Mouse (Mus musculus) CH12.LX (cell line): ENCODE results near the gene Neu2. TPM values are rescaled to one million over a fixed set of nuclear protein-coding genes. Genes with fewer than 3 reads are reported as not detected.

ENCODE experiments used
- DNase-seq: peaks from one replicate; pipeline ENCODE4 v3.0.0-alpha.2; 2013; ENCODE audit errors: extremely low read depth
- H3K27ac ChIP-seq: 2 replicates; pipeline ENCODE4 v1.5.1; 2012; ENCODE audit warnings: low read depth, mild to moderate bottlenecking, control low read depth, moderate library complexity; ENCODE audit not compliant: insufficient read depth
- H3K27me3 ChIP-seq: replicated peaks from 2 replicates; pipeline ENCODE3; 2012; ENCODE audit warnings: inconsistent platforms
- H3K36me3 ChIP-seq, 2 experiments: replicated peaks in 1 of 2; 2 replicates each; pipeline versions ENCODE3 to v1.6.1; 2012; ENCODE audit warnings: inconsistent platforms in 1 of 2, low read length in 1 of 2, mild to moderate bottlenecking in 1 of 2, mixed read lengths in 1 of 2, moderate library complexity in 1 of 2; ENCODE audit not compliant: control insufficient read depth in 1 of 2, insufficient read depth in 1 of 2
- H3K4me1 ChIP-seq, 2 experiments: 2 replicates each; pipeline ENCODE4 v1.6.1; 2012; ENCODE audit warnings: inconsistent platforms in 1 of 2, moderate library complexity in 1 of 2; ENCODE audit not compliant: insufficient read depth in 2 of 2, control insufficient read depth in 1 of 2
- H3K4me2 ChIP-seq: 2 replicates; pipeline ENCODE4 v1.6.1; 2012; ENCODE audit warnings: low read depth, mild to moderate bottlenecking, control low read depth; ENCODE audit not compliant: poor library complexity, insufficient read depth, severe bottlenecking
- H3K4me3 ChIP-seq, 3 experiments: fragments of 150-350 bp in 1 of 3; sonication (generic) in 1 of 3; replicated peaks in 1 of 3; 2 replicates each; pipeline versions ENCODE3 to v1.5.1; 2011 to 2012; ENCODE audit warnings: low read depth in 2 of 3, low read length in 2 of 3, mild to moderate bottlenecking in 2 of 3, moderate library complexity in 2 of 3, control low read depth in 1 of 3, improper control_type of control experiment in 1 of 3, inconsistent platforms in 1 of 3, mixed read lengths in 1 of 3; ENCODE audit not compliant: poor library complexity in 1 of 3
- H3K79me2 ChIP-seq: replicated peaks from 2 replicates; pipeline ENCODE4 v1.6.1; 2012; ENCODE audit warnings: mild to moderate bottlenecking, moderate library complexity; ENCODE audit not compliant: control insufficient read depth, poor library complexity, insufficient read depth, severe bottlenecking; ENCODE audit errors: extremely low read depth
- H3K9ac ChIP-seq: 2 replicates; pipeline ENCODE4 v1.6.1; 2012; ENCODE audit warnings: low read depth, mild to moderate bottlenecking, control low read depth, moderate library complexity; ENCODE audit not compliant: insufficient read depth
- H3K9me3 ChIP-seq: replicated peaks from 2 replicates; pipeline ENCODE3; 2012; ENCODE audit warnings: low read length, inconsistent platforms, mixed read lengths
- BHLHE40 ChIP-seq: IDR thresholded peaks from 2 replicates; pipeline ENCODE4 v1.6.1; 2011; ENCODE audit warnings: mild to moderate bottlenecking, low read depth, low read length, improper control_type of control experiment
- CHD1 ChIP-seq: IDR thresholded peaks from 2 replicates; pipeline ENCODE4 v1.6.1; 2012; ENCODE audit warnings: low read depth, low read length, improper control_type of control experiment, inconsistent platforms
- CHD2 ChIP-seq: IDR thresholded peaks from 2 replicates; pipeline ENCODE4 v1.6.1; 2011; ENCODE audit warnings: low read length, improper control_type of control experiment
- ELF1 ChIP-seq: IDR thresholded peaks from 2 replicates; pipeline ENCODE4 v1.6.1; 2014; ENCODE audit warnings: low read depth, mild to moderate bottlenecking, inconsistent platforms, low read length, improper control_type of control experiment
- ETS1 ChIP-seq: conservative IDR thresholded peaks from 2 replicates; pipeline ENCODE4 v1.6.1; 2012; ENCODE audit warnings: low read depth, mild to moderate bottlenecking, inconsistent platforms, low read length, improper control_type of control experiment, moderate library complexity
- HCFC1 ChIP-seq: IDR thresholded peaks from 2 replicates; pipeline ENCODE4 v1.6.1; 2012; ENCODE audit warnings: low read depth, mild to moderate bottlenecking, inconsistent platforms, low read length, improper control_type of control experiment
- JUN ChIP-seq: IDR thresholded peaks from 2 replicates; pipeline ENCODE4 v1.6.1; 2011; ENCODE audit warnings: low read depth, mild to moderate bottlenecking, low read length, improper control_type of control experiment, moderate library complexity; ENCODE audit not compliant: insufficient read depth
- KAT2A ChIP-seq: IDR thresholded peaks from 2 replicates; pipeline ENCODE4 v1.6.1; 2012; ENCODE audit warnings: low read length, improper control_type of control experiment, inconsistent platforms; ENCODE audit not compliant: insufficient replicate concordance
- MAFK ChIP-seq: IDR thresholded peaks from 2 replicates; pipeline ENCODE4 v1.6.1; 2011; ENCODE audit warnings: low read length, improper control_type of control experiment; ENCODE audit not compliant: insufficient replicate concordance
- MAX ChIP-seq: IDR thresholded peaks from 2 replicates; pipeline ENCODE4 v1.6.1; 2011; ENCODE audit warnings: low read length, improper control_type of control experiment
- MAZ ChIP-seq: IDR thresholded peaks from 2 replicates; pipeline ENCODE4 v1.6.1; 2012; ENCODE audit warnings: low read depth, mild to moderate bottlenecking, inconsistent platforms, low read length, improper control_type of control experiment, moderate library complexity
- MEF2A ChIP-seq: IDR thresholded peaks from 2 replicates; pipeline ENCODE4 v1.6.1; 2014; ENCODE audit warnings: low read depth, mild to moderate bottlenecking, inconsistent platforms, low read length, improper control_type of control experiment, borderline replicate concordance
- MXI1 ChIP-seq: IDR thresholded peaks from 2 replicates; pipeline ENCODE4 v1.6.1; 2011; ENCODE audit warnings: mild to moderate bottlenecking, low read depth, low read length, improper control_type of control experiment
- NRF1 ChIP-seq: IDR thresholded peaks from 2 replicates; pipeline ENCODE4 v1.6.1; 2014; ENCODE audit warnings: low read depth, mild to moderate bottlenecking, inconsistent platforms, low read length, improper control_type of control experiment, moderate library complexity
- PAX5 ChIP-seq: IDR thresholded peaks from 2 replicates; pipeline ENCODE4 v1.6.1; 2012; ENCODE audit warnings: low read length, inconsistent platforms, mixed read lengths
- POLR2A ChIP-seq: IDR thresholded peaks from 2 replicates; pipeline ENCODE4 v1.6.1; 2011; ENCODE audit warnings: low read depth, mild to moderate bottlenecking, improper control_type of control experiment, low read length
- SIN3A ChIP-seq: IDR thresholded peaks from 2 replicates; pipeline ENCODE4 v1.6.1; 2012; ENCODE audit warnings: low read length, improper control_type of control experiment, inconsistent platforms
- SMC3 ChIP-seq: IDR thresholded peaks from 2 replicates; pipeline ENCODE4 v1.6.1; 2011; ENCODE audit warnings: low read depth, low read length, improper control_type of control experiment
- TBP ChIP-seq: conservative IDR thresholded peaks from 2 replicates; pipeline ENCODE4 v1.6.1; 2011; ENCODE audit warnings: low read depth, low read length, improper control_type of control experiment
- UBTF ChIP-seq: IDR thresholded peaks from 2 replicates; pipeline ENCODE4 v1.6.1; 2012; ENCODE audit warnings: low read depth, mild to moderate bottlenecking, inconsistent platforms, low read length, improper control_type of control experiment, moderate library complexity
- USF1 ChIP-seq: IDR thresholded peaks from 2 replicates; pipeline ENCODE4 v1.6.1; 2014; ENCODE audit warnings: low read depth, mild to moderate bottlenecking, inconsistent platforms, low read length, improper control_type of control experiment
- USF2 ChIP-seq: conservative IDR thresholded peaks from 2 replicates; pipeline ENCODE4 v1.6.1; 2011; ENCODE audit warnings: low read depth, low read length, improper control_type of control experiment
- ZC3H11A ChIP-seq: IDR thresholded peaks from 2 replicates; pipeline ENCODE4 v1.6.1; 2012; ENCODE audit warnings: low read depth, mild to moderate bottlenecking, inconsistent platforms, low read length, improper control_type of control experiment
- ZKSCAN1 ChIP-seq: IDR thresholded peaks from 2 replicates; pipeline ENCODE4 v1.6.1; 2012; ENCODE audit warnings: low read depth, inconsistent platforms, low read length, improper control_type of control experiment, borderline replicate concordance
- ZMIZ1 ChIP-seq: IDR thresholded peaks from 2 replicates; pipeline ENCODE4 v1.6.1; 2012; ENCODE audit warnings: low read depth, mild to moderate bottlenecking, inconsistent platforms, low read length, improper control_type of control experiment
- ZNF384 ChIP-seq: IDR thresholded peaks from 2 replicates; pipeline ENCODE4 v1.6.1; 2012; ENCODE audit warnings: low read depth, low read length, improper control_type of control experiment, inconsistent platforms
- dilution Hi-C: fragments of 300-500 bp; cut with MboI; formaldehyde crosslinking; loops from 2 replicates; pipeline ENCODE4 v1.14.3; 2020; ENCODE audit warnings: low sequenced_read_pairs; ENCODE audit not compliant: extremely low pct_unique_long_range_greater_than_20kb, extremely low pct_ligation_motif_present
- in situ Hi-C: fragments of 300-500 bp; cut with MboI; formaldehyde crosslinking; loops from 3 replicates; pipeline ENCODE4 v1.14.3; 2019; ENCODE audit warnings: low sequenced_read_pairs, low pct_ligation_motif_present, low pct_unique_long_range_greater_than_20kb, mixed read lengths
- polyA plus RNA-seq: library from polyadenylated mRNA; unstranded; fragments of >175 nt; gene quantifications from 2 replicates; pipeline ENCODE4 v1.2.1, GENCODE M21; 2012; ENCODE audit warnings: low read depth; ENCODE audit not compliant: insufficient read length
- total RNA-seq, 2 experiments: library from RNA; depleted of rRNA; stranded (reverse); fragments of 300-350 nt in 1 of 2; fragments of >200 nt in 1 of 2; gene quantifications; 2 replicates each; pipeline ENCODE4 v1.2.3; 2012 to 2014

Neu2 gene
- total and polyA plus RNA-seq, 3 experiments: not detected

DNA sequence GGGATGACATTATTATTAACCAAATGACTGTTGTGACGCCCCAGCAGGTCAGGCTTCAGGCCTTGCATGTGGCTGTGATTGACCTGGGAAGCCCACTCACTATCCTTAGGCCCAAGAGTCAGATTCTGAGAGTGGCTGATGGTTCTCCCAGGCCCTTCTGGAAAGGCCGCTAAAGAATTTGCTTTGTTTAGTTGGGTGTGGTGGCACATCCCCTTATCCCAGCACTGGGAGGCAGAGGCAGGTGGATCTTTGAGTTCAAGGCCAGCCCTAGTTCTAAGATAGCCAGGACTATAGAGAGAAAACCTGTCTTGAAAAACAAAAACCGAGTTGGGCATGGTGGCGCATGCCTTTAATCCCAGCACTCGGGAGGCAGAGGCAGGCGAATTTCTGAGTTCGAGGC is 15.4 kb downstream of the Neu2 start:
- H3K79me2 ChIP-seq: no peaks in the 10 kb centered on the region
- H3K27ac ChIP-seq: no peak overlapping the region
- no peak overlapping the region for H3K4me3 ChIP-seq
- no peak overlapping the region for H3K4me2 ChIP-seq
- H3K9ac ChIP-seq: no peak overlapping the region
- no peak for TF ChIP-seq ETS1
- no peak for TF ChIP-seq ZMIZ1
- TF ChIP-seq MAFK: no peak
- no peak for TF ChIP-seq ELF1
- no peak for TF ChIP-seq ZC3H11A
- no peak for TF ChIP-seq SIN3A
- no peak for TF ChIP-seq MEF2A
- TF ChIP-seq PAX5: no peak
- in situ Hi-C loops (no loop called here), dilution Hi-C loops (no loop called here)
- no peaks in the 10 kb centered on the region for H3K36me3 ChIP-seq
- no peaks in the 10 kb centered on the region for H3K9me3 ChIP-seq
- H3K4me1 ChIP-seq: no peaks in the 10 kb centered on the region
- DNase-seq: no peak
- peaks cover 1% of the 10 kb centered on the region for H3K27me3 ChIP-seq

DNA sequence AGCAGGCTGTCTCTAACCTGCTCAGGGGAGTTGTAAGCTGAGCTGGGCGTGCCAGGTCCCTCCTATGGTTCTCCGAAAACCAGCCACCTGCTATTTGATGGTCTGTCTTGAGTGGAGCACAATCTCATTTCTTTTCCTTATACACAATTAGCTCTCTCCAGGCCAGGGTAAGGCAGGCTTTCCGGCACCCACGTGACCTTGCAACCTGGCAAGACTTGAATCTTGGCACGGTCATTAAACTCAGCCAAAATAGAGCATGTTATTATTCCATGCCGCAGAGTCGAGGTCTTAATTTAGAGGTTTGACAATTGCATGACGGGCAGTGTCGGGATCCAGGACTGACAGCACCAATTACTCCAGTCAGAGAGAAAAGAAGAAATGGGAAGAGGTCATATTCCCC is 17.5 kb downstream of the Neu2 start:
- dilution Hi-C loops: no loop called here

DNA sequence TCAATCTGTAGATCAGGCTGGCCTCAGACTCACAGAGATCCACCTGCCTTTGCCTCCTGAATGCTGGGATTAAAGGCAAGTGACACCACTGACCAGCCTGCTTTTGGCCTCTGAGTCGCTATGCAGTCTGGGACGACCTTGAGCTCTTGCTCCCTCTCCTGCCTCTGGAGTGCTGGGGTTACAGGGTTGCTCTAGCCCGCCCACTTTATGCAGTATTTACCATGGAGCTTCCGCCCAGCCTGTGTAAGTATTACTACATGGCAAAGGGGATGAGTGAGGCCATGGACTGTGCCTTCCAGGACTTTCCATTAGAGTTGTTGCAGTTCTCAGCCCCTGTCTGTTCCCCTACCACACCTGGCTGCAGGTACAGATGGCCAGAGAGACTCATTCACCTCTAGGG is 22.7 kb downstream of the Neu2 start:
- Histone ChIP-seq H3K9me3 (no peaks in the 10 kb centered on the region), H3K4me2 (no peak overlapping the region), H3K27ac (no peak overlapping the region), H3K4me3 (no peak overlapping the region), H3K9ac (no peak overlapping the region), H3K4me1 (no peaks in the 10 kb centered on the region), H3K79me2 (no peaks in the 10 kb centered on the region), H3K36me3 (no peaks in the 10 kb centered on the region), H3K27me3 (peaks cover 1% of the 10 kb centered on the region)
- in situ Hi-C loops (no loop called here), dilution Hi-C loops (no loop called here)
- DNase-seq: no peak
- TF ChIP-seq CHD1 (no peak), HCFC1 (no peak), MXI1 (no peak), POLR2A (no peak), UBTF (no peak), TBP (no peak), USF2 (no peak), MEF2A (no peak)

More for the DNA sequence above, 17.5 kb downstream of the Neu2 start:
- H3K4me1 ChIP-seq: no peaks in the 10 kb centered on the region
- no peak for DNase-seq
- TF ChIP-seq SMC3: no peak
- TF ChIP-seq NRF1: no peak
- TF ChIP-seq CHD2: no peak
- TF ChIP-seq JUN: no peak
- no peak for TF ChIP-seq PAX5
- no peak for TF ChIP-seq MAX
- TF ChIP-seq ZNF384: no peak
- no peak for TF ChIP-seq BHLHE40
- TF ChIP-seq MAFK: no peak
- TF ChIP-seq KAT2A: no peak
- TF ChIP-seq USF1: no peak
- TF ChIP-seq MAZ: no peak
- TF ChIP-seq CHD1: no peak
- no peak for TF ChIP-seq SIN3A
- TF ChIP-seq ZKSCAN1: no peak
- H3K9me3 ChIP-seq: no peaks in the 10 kb centered on the region
- H3K27me3 ChIP-seq: peaks cover 1% of the 10 kb centered on the region
- H3K79me2 ChIP-seq: no peaks in the 10 kb centered on the region
- H3K4me3 ChIP-seq: no peak overlapping the region
- H3K4me2 ChIP-seq: no peak overlapping the region
- H3K9ac ChIP-seq: no peak overlapping the region
- no peak overlapping the region for H3K27ac ChIP-seq
- in situ Hi-C loops: no loop called here
- no peaks in the 10 kb centered on the region for H3K36me3 ChIP-seq
